Mouse (Mus musculus): ENCODE results near the gene Ube2h.
"Not testable (repeated sequence)": the region's sequence is repeated elsewhere in the genome, so short reads cannot be mapped to it uniquely, and the experiment has no call there.

Gene Ube2h

GRCm38 (mm10) chr6:30242928-30243327 lies 61.4 kb downstream of the Ube2h start:
- no peak for DNase-seq

GRCm38 (mm10) chr6:30240105-30240504 lies 64.2 kb downstream of the Ube2h start:
- DNase-seq, result no peak

- no peak for DNase-seq
Observed at GRCm38 (mm10) chr6:30239207-30239606, 65.1 kb downstream of the Ube2h start.

- no peak for DNase-seq
Observed at GRCm38 (mm10) chr6:30238079-30238478, 66.3 kb downstream of the Ube2h start.

- no peak for DNase-seq
Observed at GRCm38 (mm10) chr6:30236564-30236963, 67.8 kb downstream of the Ube2h start.

DNA sequence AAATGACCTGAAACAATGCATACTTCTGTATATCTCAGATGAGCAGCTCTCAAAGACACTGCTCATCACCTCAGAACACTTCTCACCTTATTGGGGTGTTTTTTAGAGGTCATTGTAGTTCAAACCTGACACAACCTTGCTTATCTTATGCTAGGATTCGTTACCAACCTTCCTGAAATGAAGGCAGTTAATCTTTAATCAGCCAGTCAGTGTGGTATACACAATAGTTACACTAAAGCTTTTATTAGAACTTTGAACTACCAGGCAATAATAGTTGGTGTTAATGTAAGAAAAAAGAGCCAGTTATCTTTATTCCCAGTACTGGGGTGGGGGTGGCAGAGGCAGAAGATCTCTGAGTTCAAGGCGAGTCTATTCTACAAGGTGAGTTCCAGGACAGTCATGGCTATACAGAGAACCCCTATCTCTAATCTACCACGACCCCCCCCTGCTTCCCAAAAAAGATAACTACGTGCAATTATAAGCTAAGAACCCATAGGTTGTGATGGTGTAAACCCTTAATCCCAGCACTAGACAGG lies 72.5 kb downstream of the Ube2h start:
- no peak for DNase-seq

DNA sequence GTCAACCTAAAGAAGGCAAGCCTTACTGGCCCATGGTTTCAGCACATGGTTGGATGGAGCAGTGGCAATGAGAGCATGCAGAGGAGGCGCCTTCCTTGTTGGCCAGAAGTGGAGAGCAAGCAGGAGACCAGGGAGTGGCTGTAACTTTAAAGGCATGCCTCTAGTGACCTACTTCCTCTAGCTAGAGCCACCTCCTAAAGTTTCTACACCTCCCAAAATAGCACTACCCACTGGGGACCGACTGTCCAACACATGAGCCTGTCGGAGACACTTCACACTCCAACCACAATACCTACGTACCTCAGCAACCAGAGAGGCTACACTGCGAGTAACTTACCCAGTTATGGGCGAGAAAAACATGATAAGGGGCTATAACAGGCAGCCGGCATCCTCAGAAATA lies 74.1 kb downstream of the Ube2h start:
- no peak for DNase-seq

- no peak for DNase-seq
Observed at GRCm38 (mm10) chr6:30228921-30229320, 75.4 kb downstream of the Ube2h start.

DNA sequence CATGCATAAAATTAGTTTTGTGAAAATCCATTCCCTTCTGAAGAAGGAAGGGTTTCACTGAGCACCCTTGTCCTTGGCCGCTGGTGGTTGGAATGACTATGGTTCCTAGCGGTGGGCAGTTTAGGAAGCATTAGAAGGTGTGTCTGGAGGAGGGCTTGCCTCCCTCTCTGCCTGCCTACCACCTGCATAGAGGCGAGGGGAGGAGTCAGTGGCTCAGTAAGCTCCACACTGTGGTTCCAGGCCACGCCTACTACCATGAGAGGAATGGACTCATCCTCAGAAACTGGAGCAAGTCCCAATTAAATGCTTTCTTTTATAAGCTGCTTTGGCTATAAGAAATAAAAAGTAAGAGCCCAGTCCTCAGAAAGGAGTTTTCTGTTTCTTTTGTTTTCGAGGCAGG lies 76.0 kb downstream of the Ube2h start:
- no peak for DNase-seq

DNA sequence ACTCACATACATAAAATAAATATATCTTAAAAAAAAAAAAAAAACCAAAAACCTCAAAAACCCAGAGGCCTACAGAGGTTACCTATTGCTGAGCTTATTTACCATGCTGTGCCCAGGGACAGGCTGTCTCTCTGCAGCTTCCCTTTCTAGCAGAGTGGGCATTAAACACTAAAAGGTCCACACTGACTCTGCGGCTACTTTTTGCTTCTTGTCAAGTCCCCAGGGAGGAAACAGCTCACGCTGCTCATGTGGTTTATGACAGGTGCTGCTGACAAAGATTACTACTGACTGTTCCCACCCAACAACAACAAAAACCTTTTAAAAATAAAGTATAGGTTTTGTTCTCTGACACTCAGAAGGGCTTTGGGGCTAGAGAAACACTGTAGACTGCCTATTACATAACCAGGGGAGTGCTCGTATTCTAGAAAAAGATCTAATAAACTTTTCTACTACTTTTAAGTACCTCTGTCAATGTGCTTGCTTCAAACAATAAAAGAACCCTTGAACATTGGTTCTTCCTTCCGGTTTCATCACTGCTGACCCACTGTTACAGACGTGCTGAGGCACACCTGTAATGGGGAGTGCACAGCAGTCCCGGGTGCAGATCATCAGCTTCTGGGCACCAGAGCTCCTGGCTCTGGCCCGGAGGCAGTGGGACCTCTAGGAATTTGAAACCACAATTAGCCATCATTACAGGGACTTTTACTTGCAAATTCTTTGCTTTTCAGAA lies 77.2 kb downstream of the Ube2h start:
- no peak for DNase-seq

- DNase-seq, result no peak
Observed at GRCm38 (mm10) chr6:30224693-30225092, 79.6 kb downstream of the Ube2h start.

GRCm38 (mm10) chr6:30222321-30222720 lies 82.0 kb downstream of the Ube2h start:
- no peak for DNase-seq

DNA sequence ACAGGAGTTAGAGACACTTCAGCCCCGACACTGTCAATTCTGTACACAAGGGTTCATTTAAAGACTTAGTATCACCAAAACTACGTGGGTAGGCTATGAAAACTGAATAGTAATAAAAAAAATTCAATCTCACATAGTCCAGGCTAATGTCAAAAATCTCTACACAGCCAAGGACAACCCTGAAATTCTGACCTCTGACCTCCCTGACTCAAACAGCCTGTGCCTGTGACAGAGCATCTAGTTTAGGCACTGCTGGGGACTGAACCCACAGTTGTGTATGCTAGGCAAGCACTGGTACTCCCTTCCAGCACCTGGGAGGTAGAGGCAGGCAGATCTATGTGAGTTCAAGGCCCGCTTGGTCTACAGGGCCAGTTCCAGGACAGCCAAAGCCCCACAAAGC lies 86.8 kb downstream of the Ube2h start:
- DNase-seq, result no peak

GRCm38 (mm10) chr6:30212468-30212867 lies 91.9 kb downstream of the Ube2h start:
- peak; percentile 21 for DNase-seq

GRCm38 (mm10) chr6:30211641-30212455 lies 92.5 kb downstream of the Ube2h start:
- peak; percentile 74 for DNase-seq

- DNase-seq, result peak; percentile 75
Observed at GRCm38 (mm10) chr6:30210788-30211187, 93.6 kb downstream of the Ube2h start.

DNA sequence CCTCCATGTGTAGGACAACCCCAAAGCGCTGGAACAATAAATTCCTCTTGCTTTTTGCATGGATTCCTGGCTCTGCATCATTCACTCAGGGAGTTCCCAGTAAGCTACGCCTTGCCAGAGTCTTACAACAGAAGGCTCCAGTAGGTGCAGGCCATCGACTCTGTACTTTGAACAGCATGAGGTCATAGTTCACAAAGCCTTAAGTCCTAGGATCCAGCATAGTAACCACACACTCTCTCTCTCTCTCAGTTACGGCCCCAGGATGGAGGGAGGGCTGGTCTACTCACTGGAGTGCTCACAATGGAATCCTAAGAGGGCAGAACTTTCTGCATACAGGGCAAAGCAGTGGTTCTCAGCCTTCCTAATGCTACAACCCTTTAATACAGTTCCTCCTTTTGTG lies 95.5 kb downstream of the Ube2h start:
- no peak for DNase-seq

DNA sequence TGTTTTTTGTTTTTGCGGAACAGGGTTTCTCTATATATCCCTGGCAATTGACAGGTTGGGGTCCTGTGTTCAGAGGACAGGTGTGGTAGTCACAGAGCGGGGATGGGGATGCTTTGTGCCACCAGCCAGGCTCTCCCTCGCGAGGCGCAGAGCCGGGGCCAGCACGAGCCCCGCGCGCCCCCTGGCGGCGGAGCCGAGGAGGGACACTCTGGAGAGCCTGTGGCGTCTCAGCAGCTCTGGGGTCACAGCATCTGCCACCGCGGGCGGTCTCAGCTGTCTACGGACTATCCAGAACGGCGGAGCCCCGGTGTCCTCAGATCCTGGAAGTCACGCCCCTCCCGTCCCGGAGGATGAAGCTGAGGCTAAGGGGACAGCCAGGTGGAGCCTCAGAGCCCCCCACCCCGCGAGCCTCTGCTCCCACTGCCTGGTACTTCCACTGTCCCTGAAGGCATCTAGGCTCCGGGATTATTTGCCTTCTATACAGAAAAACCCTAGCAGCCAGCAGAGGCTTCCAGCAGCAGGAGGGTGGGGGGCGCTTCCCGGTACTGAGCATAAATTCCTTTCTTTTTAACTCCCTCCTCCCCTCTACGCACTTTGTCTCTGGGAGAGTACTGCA lies 98.6 kb downstream of the Ube2h start:
- DNase-seq, result peak; percentile 83

DNA sequence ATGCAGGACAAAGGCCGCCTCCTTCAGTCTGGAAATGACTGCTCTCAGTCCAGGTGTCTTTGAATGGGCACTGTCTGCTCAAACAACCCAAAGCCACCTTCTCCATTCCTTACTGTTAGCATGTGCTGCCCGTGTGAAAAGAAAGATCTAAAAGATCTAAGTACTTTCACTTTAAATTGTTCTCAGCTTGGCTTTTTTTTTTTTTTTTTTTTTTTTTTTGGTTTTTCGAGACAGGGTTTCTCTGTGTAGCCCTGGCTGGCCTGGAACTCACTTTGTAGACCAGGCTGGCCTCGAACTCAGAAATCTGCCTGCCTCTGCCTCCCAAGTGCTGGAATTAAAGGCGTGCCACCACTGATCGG lies 99.2 kb downstream of the Ube2h start:
- DNase-seq, result not testable (repeated sequence)

- DNase-seq, result no peak
Observed at GRCm38 (mm10) chr6:30204383-30205179, 99.8 kb downstream of the Ube2h start.

DNA sequence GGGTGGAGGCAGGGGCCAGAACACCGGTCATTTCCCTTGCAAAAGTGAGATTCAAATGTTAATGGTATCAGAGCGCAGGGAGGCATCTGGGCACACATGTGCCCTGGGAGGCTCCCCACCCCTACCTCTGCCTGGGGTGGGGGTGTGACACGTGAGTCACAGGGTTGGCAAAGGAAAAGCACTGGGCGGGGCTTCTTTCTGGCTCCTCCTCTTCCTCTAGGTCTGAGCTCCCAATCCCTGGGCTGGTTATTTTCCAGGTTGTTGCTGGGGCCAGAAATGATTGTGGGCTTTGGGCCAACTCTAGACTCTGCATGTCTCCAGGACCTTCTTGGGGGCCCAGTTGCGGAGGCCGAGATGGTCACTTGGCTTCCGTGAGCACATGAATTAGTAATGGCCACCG lies 108.2 kb downstream of the Ube2h start:
- DNase-seq, result no peak

DNA sequence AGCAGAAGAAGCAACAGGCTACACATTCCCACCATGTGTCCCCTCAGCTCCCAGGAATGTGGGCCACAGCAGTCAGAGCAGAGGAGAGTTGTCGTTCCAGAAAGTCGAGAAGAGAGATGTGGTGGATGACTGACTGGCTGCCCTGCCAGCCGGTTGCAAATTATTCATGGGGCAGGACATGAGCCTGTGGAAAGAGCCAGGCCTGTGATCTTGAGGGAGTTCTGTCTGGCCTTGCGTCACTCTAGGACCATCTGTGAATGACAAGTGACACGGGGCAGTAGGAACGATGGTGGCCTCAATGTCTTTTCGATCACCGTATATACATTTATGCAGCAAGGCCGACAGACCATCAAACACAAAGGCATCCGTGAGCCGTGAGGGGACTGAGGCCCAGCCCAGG lies 108.7 kb downstream of the Ube2h start:
- no peak for DNase-seq

- no peak for DNase-seq
Observed at GRCm38 (mm10) chr6:30183624-30184023, 120.7 kb downstream of the Ube2h start.

All from kidney, postnatal 14 days (tissue).